ENCODE assay signal across 17 mouse cellular contexts in the genomic region with DNA sequence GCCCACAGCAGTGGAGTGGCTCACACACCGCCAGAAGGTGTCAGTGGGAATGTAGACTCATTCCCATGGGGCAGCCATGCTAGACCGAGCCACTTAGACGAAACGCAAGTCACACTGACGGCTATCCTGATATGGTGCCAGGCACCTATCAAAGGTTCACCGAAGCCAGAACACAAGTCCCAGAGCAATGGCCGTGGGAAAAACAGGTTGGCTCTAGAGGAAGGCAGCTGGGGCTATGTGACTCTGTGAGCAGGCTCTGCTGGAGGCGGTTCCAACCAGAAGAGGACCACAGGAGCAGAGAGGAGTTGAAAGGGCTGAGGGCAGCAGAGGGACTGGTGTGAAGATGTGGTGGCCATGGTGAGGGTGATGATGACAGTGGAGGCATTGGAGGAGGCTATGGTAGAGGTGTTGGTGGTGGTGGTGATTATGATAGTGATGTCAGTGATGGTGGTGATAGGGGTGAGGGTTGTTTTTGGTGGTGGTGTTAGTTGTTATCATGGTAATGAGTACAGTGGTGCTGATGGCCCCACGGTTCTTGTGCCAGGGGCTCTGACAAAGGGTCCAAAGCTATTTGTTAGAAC. TPM values are rescaled to one million over a fixed set of nuclear protein-coding genes. Genes with fewer than 3 reads are reported as not detected.
DNase-seq lines count a peak whose midpoint lies in the region; ATAC-seq and TF ChIP-seq lines count a peak whose summit lies in the region.
"Had no signal": no experiment of that assay in that cellular context is flagged by ENCODE, and none has a peak within 500 bp of the region (broad histone marks: within the 10 kb centered on the region; RNA-seq: fewer than 3 reads in every experiment).

No protein-coding gene starts in this region.

- H3K4me2 ChIP-seq in neural tube, embryonic 13.5 days, result no peak overlapping the region
- H3K4me2 ChIP-seq in stomach, postnatal 0 days (replicated peaks; ENCODE audit: low read depth), result no peak overlapping the region
- no peak overlapping the region for H3K4me2 ChIP-seq in hindbrain, embryonic 13.5 days
- H3K4me2 ChIP-seq: heart, embryonic 15.5 days; limb, embryonic 15.5 days; liver, embryonic 15.5 days; neural tube, embryonic 12.5 days had no signal

- 84% methylated on average over 9 of the region's 9 CpGs for WGBS in neural tube, embryonic 13.5 days
- WGBS in stomach, postnatal 0 days, result 93% methylated on average over 9 of the region's 9 CpGs
- whole genome bisulfite sequencing in hindbrain, embryonic 13.5 days, result 92% methylated on average over 9 of the region's 9 CpGs

- no peak for DNase-seq in gastrocnemius, adult 2 months
- no peak for DNase-seq in gastrocnemius, postnatal 14 days
- no peak for DNase-seq in neural tube, embryonic 10.5 days (ENCODE audit: extremely low spot score, low spot score)
- no peak for DNase-seq in stomach, postnatal 0 days (ENCODE audit: low spot score)
- DNase-seq: cerebellum, adult 18-20 months; kidney, adult 8-10 months; kidney, postnatal 36 days had no signal

- intact Hi-C loops in gastrocnemius, adult 2 months (cut with DNase I), result no loop called here
- intact Hi-C loops in gastrocnemius, postnatal 14 days (cut with DNase I; ENCODE audit: low total_unique reads), result no loop called here

- ATAC-seq in neural tube, embryonic 13.5 days (ENCODE audit: low read depth), result no peak
- peak; percentile 38; the same call in 1 of the 2 replicates for ATAC-seq in megakaryocyte, adult 5-6 weeks (ENCODE audit: poor library complexity, severe bottlenecking)
- ATAC-seq in stomach, postnatal 0 days (ENCODE audit: low FRiP score, low TSS enrichment), result no peak
- no peak for ATAC-seq in CD4-positive, CD25-positive, alpha-beta regulatory T cell, adult 4 months
- ATAC-seq in hindbrain, embryonic 13.5 days (ENCODE audit: low FRiP score), result no peak

- H3K27me3 ChIP-seq in neural tube, embryonic 13.5 days, result no peaks in the 10 kb centered on the region
- H3K27me3 ChIP-seq in stomach, postnatal 0 days (ENCODE audit: control insufficient read depth, insufficient read depth, low read length), result no peaks in the 10 kb centered on the region
- H3K27me3 ChIP-seq in hindbrain, embryonic 13.5 days, result no peaks in the 10 kb centered on the region
- H3K27me3 ChIP-seq: heart, embryonic 15.5 days; limb, embryonic 15.5 days; liver, embryonic 15.5 days; neural tube, embryonic 12.5 days had no signal

- H3K4me1 ChIP-seq in neural tube, embryonic 13.5 days (replicated peaks), result peaks cover 20% of the 10 kb centered on the region
- peaks cover 3% of the 10 kb centered on the region; the same call in 1 of the 2 replicates for H3K4me1 ChIP-seq in stomach, postnatal 0 days (replicated peaks; ENCODE audit: control insufficient read depth, insufficient read depth)
- peaks cover 22% of the 10 kb centered on the region for H3K4me1 ChIP-seq in hindbrain, embryonic 13.5 days (replicated peaks)
- H3K4me1 ChIP-seq: liver, embryonic 15.5 days had no signal

- H3K9ac ChIP-seq in neural tube, embryonic 13.5 days, result no peak overlapping the region
- no peak overlapping the region for H3K9ac ChIP-seq in stomach, postnatal 0 days (ENCODE audit: low read length)
- no peak overlapping the region for H3K9ac ChIP-seq in hindbrain, embryonic 13.5 days
- H3K9ac ChIP-seq: heart, embryonic 15.5 days; limb, embryonic 15.5 days; liver, embryonic 15.5 days; neural tube, embryonic 12.5 days had no signal

- H3K36me3 ChIP-seq in neural tube, embryonic 13.5 days, result no peaks in the 10 kb centered on the region
- H3K36me3 ChIP-seq in stomach, postnatal 0 days (ENCODE audit: control insufficient read depth, insufficient read depth, low read length), result no peaks in the 10 kb centered on the region
- no peaks in the 10 kb centered on the region for H3K36me3 ChIP-seq in hindbrain, embryonic 13.5 days
- H3K36me3 ChIP-seq: heart, embryonic 15.5 days; limb, embryonic 15.5 days; liver, embryonic 15.5 days; neural tube, embryonic 12.5 days had no signal

- H3K4me3 ChIP-seq in gastrocnemius, adult 2 months, result peak overlapping the region; percentile 28; the same call in 1 of the 2 replicates
- H3K4me3 ChIP-seq in neural tube, embryonic 13.5 days, result no peak overlapping the region
- H3K4me3 ChIP-seq in stomach, postnatal 0 days (ENCODE audit: low read depth, low read length), result no peak overlapping the region
- no peak overlapping the region for H3K4me3 ChIP-seq in hindbrain, embryonic 13.5 days
- H3K4me3 ChIP-seq: heart, embryonic 15.5 days; limb, embryonic 15.5 days; liver, embryonic 15.5 days; neural tube, embryonic 12.5 days had no signal

- H3K27ac ChIP-seq in gastrocnemius, adult 2 months, result peak overlapping the region; percentile 95
- H3K27ac ChIP-seq in neural tube, embryonic 13.5 days (replicated peaks), result 0 out of 2 replicates have a peak overlapping the region, but pooled peaks have one; percentile 14
- peak overlapping the region; percentile 73 for H3K27ac ChIP-seq in stomach, postnatal 0 days (replicated peaks)
- H3K27ac ChIP-seq in hindbrain, embryonic 13.5 days, result no peak overlapping the region
- H3K27ac ChIP-seq: heart, embryonic 15.5 days; liver, embryonic 15.5 days; neural tube, embryonic 12.5 days had no signal

- TF ChIP-seq EP300 in stomach, postnatal 0 days (optimal IDR thresholded peaks at IDR 0.05), result no peak

- TF ChIP-seq CTCF in gastrocnemius, adult 2 months (IDR thresholded peaks at IDR 0.05), result no peak
- TF ChIP-seq CTCF in stomach, postnatal 0 days (IDR thresholded peaks at IDR 0.05; ENCODE audit: low read depth), result no peak

- peaks cover 4% of the 10 kb centered on the region; the same call in 1 of the 2 replicates for H3K9me3 ChIP-seq in neural tube, embryonic 13.5 days
- H3K9me3 ChIP-seq in stomach, postnatal 0 days (ENCODE audit: control insufficient read depth, low read length), result no peaks in the 10 kb centered on the region
- H3K9me3 ChIP-seq in hindbrain, embryonic 13.5 days, result no peaks in the 10 kb centered on the region
- H3K9me3 ChIP-seq: heart, embryonic 15.5 days; limb, embryonic 15.5 days; liver, embryonic 15.5 days had no signal

RNA-seq across cellular contexts. Expression of a gene that starts 9.8 kb away (rescaled TPM):
- 1 to 10 TPM; 1.2 to 1.4 TPM for total RNA-seq in gastrocnemius, adult 2 months (2021)
- total RNA-seq in gastrocnemius, postnatal 14 days (2021), result 1 to 10 TPM; 1.9 to 3.3 TPM
- 2.2 and 2.5 TPM in 2 replicates for polyA plus RNA-seq in neural tube, embryonic 13.5 days (2015; fragmentation: Nextera tagmentation; extraction: Ambion mirVana)
- not detected in 2 replicates for total RNA-seq in megakaryocyte, adult 5-6 weeks (2015)
- not detected in 2 replicates for total RNA-seq in megakaryocyte, adult 5-6 weeks (2017)
- 1,122 and 1,152 TPM in 2 replicates for polyA plus RNA-seq in stomach, postnatal 0 days (2015; fragmentation: Nextera tagmentation; extraction: Ambion mirVana)
- under 1 TPM in 1 of 2 experiments, not detected in 1; 0.27 TPM for polyA plus RNA-seq in CD4-positive, CD25-positive, alpha-beta regulatory T cell, adult 4 months (2017; shearing (Covaris generic))
- 0.79 and 1.3 TPM in 2 replicates for polyA plus RNA-seq in hindbrain, embryonic 13.5 days (2015; fragmentation: Nextera tagmentation; extraction: Ambion mirVana)
- total RNA-seq: left cerebral cortex, postnatal 10 days had no signal
- polyA plus RNA-seq: midbrain, postnatal 0 days had no signal

RNA-seq across cellular contexts. Expression of a gene that starts 27.1 kb away (rescaled TPM):
- 1 to 10 TPM; 2.4 to 3.3 TPM for total RNA-seq in gastrocnemius, adult 2 months (2021)
- 1 to 10 TPM; 6.2 to 8.7 TPM for total RNA-seq in gastrocnemius, postnatal 14 days (2021)
- polyA plus RNA-seq in neural tube, embryonic 13.5 days (2015; fragmentation: Nextera tagmentation; extraction: Ambion mirVana), result 2.0 and 2.6 TPM in 2 replicates
- total RNA-seq in megakaryocyte, adult 5-6 weeks (2015), result 0.13 TPM in 1 of 2 replicates, not detected in the other
- 0.07 TPM in 1 of 2 replicates, not detected in the other for total RNA-seq in megakaryocyte, adult 5-6 weeks (2017)
- 0.46 and 0.87 TPM in 2 replicates for polyA plus RNA-seq in stomach, postnatal 0 days (2015; fragmentation: Nextera tagmentation; extraction: Ambion mirVana)
- polyA plus RNA-seq in CD4-positive, CD25-positive, alpha-beta regulatory T cell, adult 4 months (2017; shearing (Covaris generic)), result not detected
- polyA plus RNA-seq in hindbrain, embryonic 13.5 days (2015; fragmentation: Nextera tagmentation; extraction: Ambion mirVana), result 1.1 and 1.6 TPM in 2 replicates
- polyA plus RNA-seq: liver, embryonic 15.5 days had no signal

RNA-seq across cellular contexts. Expression of a gene that starts 28.8 kb away (rescaled TPM):
- 10 to 100 TPM; 14.0 to 15.9 TPM for total RNA-seq in gastrocnemius, adult 2 months (2021)
- 1 to 10 TPM; 7.6 to 9.6 TPM for total RNA-seq in gastrocnemius, postnatal 14 days (2021)
- polyA plus RNA-seq in neural tube, embryonic 13.5 days (2015; fragmentation: Nextera tagmentation; extraction: Ambion mirVana), result 0.25 and 0.62 TPM in 2 replicates
- 1.5 and 2.1 TPM in 2 replicates for total RNA-seq in megakaryocyte, adult 5-6 weeks (2015)
- total RNA-seq in megakaryocyte, adult 5-6 weeks (2017), result 0.33 and 1.7 TPM in 2 replicates
- polyA plus RNA-seq in stomach, postnatal 0 days (2015; fragmentation: Nextera tagmentation; extraction: Ambion mirVana), result 17.9 and 21.7 TPM in 2 replicates
- polyA plus RNA-seq in CD4-positive, CD25-positive, alpha-beta regulatory T cell, adult 4 months (2017; shearing (Covaris generic)), result 10 to 100 TPM in 1 of 2 experiments, 1 to 10 TPM in 1; 6.0 to 12.2 TPM
- 0.65 and 0.78 TPM in 2 replicates for polyA plus RNA-seq in hindbrain, embryonic 13.5 days (2015; fragmentation: Nextera tagmentation; extraction: Ambion mirVana)

RNA-seq across cellular contexts. Expression of a gene that starts 29.3 kb away (rescaled TPM):
- 1,000 to 10,000 TPM in 1 of 2 experiments, 100 to 1,000 TPM in 1; 944 to 1,010 TPM for total RNA-seq in gastrocnemius, adult 2 months (2021)
- 1,000 to 10,000 TPM; 1,292 to 1,295 TPM for total RNA-seq in gastrocnemius, postnatal 14 days (2021)
- polyA plus RNA-seq in neural tube, embryonic 13.5 days (2015; fragmentation: Nextera tagmentation; extraction: Ambion mirVana), result 28.2 and 33.9 TPM in 2 replicates
- total RNA-seq in megakaryocyte, adult 5-6 weeks (2015), result 0.46 TPM in 1 of 2 replicates, not detected in the other
- not detected in 2 replicates for total RNA-seq in megakaryocyte, adult 5-6 weeks (2017)
- 177 and 187 TPM in 2 replicates for polyA plus RNA-seq in stomach, postnatal 0 days (2015; fragmentation: Nextera tagmentation; extraction: Ambion mirVana)
- not detected for polyA plus RNA-seq in CD4-positive, CD25-positive, alpha-beta regulatory T cell, adult 4 months (2017; shearing (Covaris generic))
- polyA plus RNA-seq in hindbrain, embryonic 13.5 days (2015; fragmentation: Nextera tagmentation; extraction: Ambion mirVana), result 27.3 and 30.6 TPM in 2 replicates

RNA-seq across cellular contexts. Expression of a gene that starts 35.0 kb away (rescaled TPM):
- total RNA-seq in gastrocnemius, adult 2 months (2021), result 1 to 10 TPM; 1.4 to 1.6 TPM
- 1 to 10 TPM; 2.0 to 2.1 TPM for total RNA-seq in gastrocnemius, postnatal 14 days (2021)
- 181 and 239 TPM in 2 replicates for polyA plus RNA-seq in neural tube, embryonic 13.5 days (2015; fragmentation: Nextera tagmentation; extraction: Ambion mirVana)
- not detected in 2 replicates for total RNA-seq in megakaryocyte, adult 5-6 weeks (2015)
- 0.51 TPM in 1 of 2 replicates, not detected in the other for total RNA-seq in megakaryocyte, adult 5-6 weeks (2017)
- 19.9 and 20.3 TPM in 2 replicates for polyA plus RNA-seq in stomach, postnatal 0 days (2015; fragmentation: Nextera tagmentation; extraction: Ambion mirVana)
- not detected for polyA plus RNA-seq in CD4-positive, CD25-positive, alpha-beta regulatory T cell, adult 4 months (2017; shearing (Covaris generic))
- 108 and 116 TPM in 2 replicates for polyA plus RNA-seq in hindbrain, embryonic 13.5 days (2015; fragmentation: Nextera tagmentation; extraction: Ambion mirVana)

Comparison
In these comparisons a context has a peak if more than half of its experiments do, and no peak if none do; other contexts are left out.
1. RNA of a gene that starts 9.8 kb away (polyA plus RNA-seq): 1,122 to 1,152 TPM in stomach, postnatal 0 days; 2.2 to 2.5 TPM in neural tube, embryonic 13.5 days, 0.79 to 1.3 TPM in hindbrain, embryonic 13.5 days and 0.27 TPM in CD4-positive, CD25-positive, alpha-beta regulatory T cell, adult 4 months; every median in the first group is over 100 times any median in the second.